Mouse (Mus musculus) small intestine, adult 2 months (tissue): ENCODE data around the gene Trim47.

Experiments
- CTCF ChIP-seq: fragments of 200-500 bp; IDR thresholded peaks from 2 replicates; pipeline ENCODE4 v1.5.1; 2012; ENCODE audit warnings: low read depth, mild to moderate bottlenecking, control low read depth, inconsistent platforms, low read length, moderate library complexity, mixed read lengths; ENCODE audit not compliant: insufficient replicate concordance, insufficient read length; ENCODE audit errors: extremely low read depth
- POLR2A ChIP-seq: fragments of 200-500 bp; IDR thresholded peaks from 2 replicates; pipeline ENCODE4 v1.6.1; 2012; ENCODE audit warnings: low read depth, mild to moderate bottlenecking, control low read depth, inconsistent platforms, low read length, moderate library complexity

DNA sequence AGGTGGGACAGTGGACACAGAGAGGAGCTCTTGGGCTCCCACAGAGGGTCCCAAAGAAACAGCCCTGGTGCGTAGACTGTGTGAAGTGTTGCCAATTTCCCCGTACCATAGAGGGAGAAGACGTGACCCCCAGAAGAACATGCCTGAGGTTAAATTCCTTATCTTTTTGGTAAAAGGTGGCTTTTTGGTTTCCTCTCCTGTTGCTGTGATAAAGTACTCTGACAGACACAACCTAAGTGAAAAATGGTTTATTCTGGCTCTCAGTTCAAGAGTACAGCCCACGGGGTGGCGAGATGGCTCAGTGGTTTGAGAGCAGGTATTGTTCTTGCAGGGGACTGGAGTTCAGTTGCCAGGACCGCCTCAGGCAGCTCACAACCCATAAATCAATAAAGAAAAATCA lies 27.5 kb downstream of the Trim47 start:
- TF ChIP-seq POLR2A (no peak), CTCF (no peak)
